Mouse (Mus musculus) kidney, adult 2 months (tissue): ENCODE measurements around the gene Cers1. TPM values are rescaled to one million over a fixed set of nuclear protein-coding genes. Genes with fewer than 3 reads are reported as not detected.
A peak's percentile ranks its signal among the peaks of the same experiment; 100 is the strongest.

ENCODE experiments used
- DNase-seq: peaks from one replicate; pipeline ENCODE4 v3.0.0; 2021
- H3K27ac ChIP-seq: fragments of 200-500 bp; 2 replicates; pipeline ENCODE4 v1.5.1; 2012; ENCODE audit warnings: low read depth, low read length, control low read depth, inconsistent platforms; ENCODE audit not compliant: insufficient read depth
- H3K27me3 ChIP-seq: fragments of 200-500 bp; replicated peaks from 2 replicates; pipeline ENCODE4 v1.6.1; 2012; ENCODE audit warnings: mild to moderate bottlenecking, moderate library complexity, low read length, inconsistent platforms; ENCODE audit not compliant: control insufficient read depth, insufficient read depth
- H3K36me3 ChIP-seq: fragments of 200-500 bp; 2 replicates; pipeline ENCODE4 v1.6.1; 2012; ENCODE audit warnings: mild to moderate bottlenecking, moderate library complexity, low read length, inconsistent platforms; ENCODE audit not compliant: control insufficient read depth, insufficient read depth
- H3K4me1 ChIP-seq: fragments of 200-500 bp; 2 replicates; pipeline ENCODE4 v1.6.1; 2011; ENCODE audit warnings: low read length; ENCODE audit not compliant: control insufficient read depth, insufficient read depth
- H3K4me3 ChIP-seq: fragments of 200-500 bp; 2 replicates; pipeline ENCODE4 v1.5.1; 2011; ENCODE audit warnings: mild to moderate bottlenecking, low read depth, low read length, control low read depth; ENCODE audit not compliant: insufficient read depth
- CTCF ChIP-seq: fragments of 200-500 bp; conservative IDR thresholded peaks from 2 replicates; pipeline ENCODE4 v1.5.1; 2011; ENCODE audit warnings: low read depth, mild to moderate bottlenecking, control low read depth, low read length, moderate library complexity, mixed read lengths; ENCODE audit not compliant: insufficient read depth, insufficient read length
- POLR2A ChIP-seq: fragments of 200-500 bp; IDR thresholded peaks from one replicate; pipeline ENCODE4 v1.6.1; 2011; ENCODE audit warnings: low read depth, low read length, control low read depth
- WGBS: fragments of 180-500 bp; shearing (Covaris S2); methylation state at CpG from one replicate; pipeline ENCODE4 v1.1.7; 2018; 5-methylcytosine and 5-hydroxymethylcytosine counted together
- polyA plus RNA-seq: library from polyadenylated mRNA; depleted of rRNA; stranded (reverse); fragments of >200 nt; gene quantifications from 2 replicates; pipeline ENCODE4 v1.2.3, GENCODE M21; 2012; rRNA removed

Gene Cers1
- 0.58 and 0.66 TPM in 2 replicates for polyA plus RNA-seq

DNA sequence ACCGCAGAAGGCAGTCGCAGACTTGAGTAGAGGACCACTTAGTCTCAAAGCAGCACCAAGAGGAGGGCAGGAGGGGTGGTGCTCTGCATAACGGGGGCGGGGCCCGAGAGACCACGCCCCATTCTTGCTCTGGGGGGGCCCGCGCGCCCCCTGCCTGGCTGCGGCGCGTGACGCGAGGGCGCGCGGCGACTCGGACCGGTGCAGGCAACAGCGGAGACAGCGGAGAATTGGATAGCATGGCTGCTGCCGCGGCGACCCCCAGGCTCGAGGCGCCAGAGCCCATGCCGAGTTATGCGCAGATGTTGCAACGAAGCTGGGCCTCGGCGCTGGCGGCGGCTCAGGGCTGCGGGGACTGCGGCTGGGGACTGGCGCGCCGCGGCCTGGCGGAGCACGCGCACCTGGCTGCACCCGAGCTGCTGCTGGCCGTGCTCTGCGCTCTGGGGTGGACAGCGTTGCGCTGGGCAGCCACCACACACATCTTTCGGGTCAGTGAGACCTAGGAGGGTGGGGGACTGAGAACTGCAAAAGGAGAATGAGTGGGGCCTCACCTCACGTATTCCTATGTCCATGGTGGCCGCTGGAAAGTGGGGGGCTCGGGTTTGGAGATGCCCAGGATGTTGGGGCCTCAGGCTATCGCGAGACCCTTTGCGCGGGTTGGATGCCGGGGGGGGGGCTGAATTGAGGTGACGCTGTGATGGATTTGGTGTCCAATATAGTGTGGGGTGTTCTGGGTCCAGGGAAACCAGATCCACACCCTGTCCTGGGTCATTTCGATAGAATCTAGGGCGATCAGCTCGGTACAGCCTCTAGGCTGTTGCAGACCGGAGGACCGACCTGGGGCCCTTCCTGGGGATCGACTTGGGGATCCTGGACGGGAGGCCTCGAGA is at the start of gene Cers1:
TSS of gene Cers1 (plus strand) at position 152 of the 887 bp plus-strand sequence.
- Histone ChIP-seq H3K4me3 (peak within 1 kb of the TSS; percentile 52), H3K27me3 (no peaks in the 10 kb centered on the region), H3K36me3 (no peaks in the 10 kb centered on the region), H3K4me1 (0 out of 2 replicates have a peak, but pooled peaks cover 3% of the 10 kb centered on the region), H3K27ac (no peak within 1 kb of the TSS)
- DNase-seq, result peak; percentile 31
- no peak for TF ChIP-seq POLR2A
- TF ChIP-seq CTCF, result no peak
- WGBS, result 5% methylated on average over 66 of the region's 66 CpGs

DNA sequence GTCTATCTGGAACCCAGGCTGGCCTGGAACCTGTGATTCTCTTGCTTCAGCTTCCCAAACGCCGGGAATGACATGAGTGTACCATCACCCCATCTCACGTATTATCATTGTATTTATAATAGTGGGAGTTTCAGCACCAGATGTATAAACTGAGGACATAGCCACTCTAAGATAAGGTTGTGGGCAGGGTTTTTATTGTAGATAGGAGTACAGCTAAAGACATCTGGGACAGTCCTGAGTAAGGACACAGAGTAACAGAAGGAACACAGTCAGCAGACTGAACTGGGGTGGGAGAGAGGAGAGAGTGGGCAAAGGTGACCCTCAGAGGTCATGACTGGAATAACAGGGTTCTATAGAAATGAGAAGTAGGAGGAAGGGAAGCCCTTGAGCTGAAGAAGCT is 47.9 kb upstream of the Cers1 start:
- no peak for TF ChIP-seq CTCF
- no peak for TF ChIP-seq POLR2A
- H3K27ac ChIP-seq, result no peak overlapping the region
- peaks cover 1% of the 10 kb centered on the region; the same call in 1 of the 2 replicates for H3K4me1 ChIP-seq
- no peak overlapping the region for H3K4me3 ChIP-seq
- no peaks in the 10 kb centered on the region for H3K36me3 ChIP-seq
- no peak for DNase-seq
- no peaks in the 10 kb centered on the region for H3K27me3 ChIP-seq
- 89% methylated on average over 3 of the region's 3 CpGs for WGBS

DNA sequence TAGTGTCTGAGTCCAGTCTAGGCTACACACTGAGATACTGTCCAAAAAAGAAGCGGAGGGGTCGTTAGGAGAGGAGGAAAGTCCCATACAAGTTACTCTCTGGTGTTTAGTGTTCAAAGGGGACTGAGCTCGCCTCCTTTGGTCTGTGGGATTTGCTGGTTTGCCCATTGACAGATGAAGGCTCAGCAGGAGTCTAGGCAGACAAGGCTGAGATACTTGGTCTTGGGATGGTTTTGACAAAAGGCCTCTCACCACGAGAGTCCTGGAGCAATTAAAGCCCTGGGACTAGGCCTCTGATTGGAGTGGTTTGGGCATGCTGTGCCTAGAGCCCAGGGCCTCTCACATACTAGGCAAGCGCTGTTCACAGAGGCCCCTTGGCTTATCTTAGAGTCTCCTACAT is 47.3 kb upstream of the Cers1 start:
- Histone ChIP-seq H3K4me1 (peaks cover 8% of the 10 kb centered on the region; the same call in 1 of the 2 replicates), H3K27ac (no peak overlapping the region), H3K36me3 (no peaks in the 10 kb centered on the region), H3K4me3 (no peak overlapping the region), H3K27me3 (no peaks in the 10 kb centered on the region)
- DNase-seq, result no peak
- TF ChIP-seq POLR2A, result no peak
- 74% methylated on average over 5 of the region's 5 CpGs for WGBS

DNA sequence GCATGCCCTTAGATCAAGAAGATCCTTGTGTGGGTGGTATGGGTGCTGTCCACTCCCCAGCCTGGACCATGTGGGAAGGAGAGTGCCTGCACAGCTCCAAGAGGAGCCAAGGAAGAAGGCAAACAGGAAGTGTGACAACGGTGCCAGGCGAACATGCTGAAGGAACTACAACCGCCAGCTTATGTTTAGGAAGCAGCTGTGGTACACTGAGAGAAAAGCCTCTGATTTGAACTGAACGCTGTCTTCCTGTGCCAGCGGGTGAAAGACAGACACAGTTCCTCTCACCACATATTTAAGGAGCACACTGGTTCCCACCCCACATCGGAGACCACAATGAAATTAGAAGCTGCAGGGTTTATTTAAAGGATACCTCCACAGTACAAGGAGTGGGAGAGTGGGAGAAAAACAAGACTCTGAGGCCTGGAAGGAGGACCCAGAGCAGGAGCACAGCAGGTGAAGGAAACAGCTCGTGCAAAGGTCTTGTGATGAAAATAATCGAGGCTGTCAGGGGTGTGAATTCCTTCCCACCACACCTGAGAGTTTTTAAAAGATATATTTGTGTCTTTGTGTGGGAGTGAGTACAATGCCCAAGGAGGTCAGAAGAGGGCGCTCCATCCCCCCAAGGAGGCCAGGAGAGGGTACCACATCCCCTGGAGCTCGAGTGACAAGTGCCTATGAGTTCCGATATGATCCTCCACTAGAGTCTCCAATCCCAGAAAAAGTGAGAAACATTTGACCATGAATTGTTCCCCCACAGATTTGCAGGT is 46.6 kb upstream of the Cers1 start:
- TF ChIP-seq POLR2A (no peak), CTCF (peak; percentile 45)
- peaks cover 9% of the 10 kb centered on the region; the same call in 1 of the 2 replicates for H3K4me1 ChIP-seq
- H3K27ac ChIP-seq, result no peak overlapping the region
- H3K36me3 ChIP-seq, result no peaks in the 10 kb centered on the region
- 46% methylated on average over 11 of the region's 11 CpGs for WGBS
- no peak overlapping the region for H3K4me3 ChIP-seq
- no peaks in the 10 kb centered on the region for H3K27me3 ChIP-seq
- no peak for DNase-seq

DNA sequence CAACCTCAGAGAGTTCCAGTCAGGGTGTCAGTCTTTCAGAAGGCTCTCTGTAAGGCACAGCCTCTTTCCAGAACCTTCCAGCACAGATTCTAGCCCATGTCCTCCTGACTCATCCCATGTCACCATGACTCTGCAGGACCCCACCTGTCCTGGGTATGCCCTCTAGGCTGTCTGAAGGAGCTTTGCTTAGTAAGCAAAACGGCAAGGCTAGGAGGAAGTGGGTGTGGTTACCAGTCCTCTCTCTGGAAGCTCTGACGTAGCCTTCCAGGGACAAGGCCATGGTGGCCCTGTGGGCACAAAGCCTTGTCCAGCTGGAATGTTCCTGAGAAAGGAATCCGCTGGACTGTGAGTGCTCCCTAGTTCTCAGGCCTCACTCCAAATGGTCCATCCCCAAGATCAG is 42.6 kb upstream of the Cers1 start:
- no peaks in the 10 kb centered on the region for H3K36me3 ChIP-seq
- TF ChIP-seq CTCF (no peak), POLR2A (no peak)
- DNase-seq, result peak; percentile 55
- H3K27me3 ChIP-seq, result no peaks in the 10 kb centered on the region
- WGBS, result 26% methylated on average over 3 of the region's 3 CpGs
- no peak overlapping the region for H3K4me3 ChIP-seq
- peaks cover 9% of the 10 kb centered on the region; the same call in 1 of the 2 replicates for H3K4me1 ChIP-seq
- H3K27ac ChIP-seq, result peak overlapping the region; percentile 24; the same call in 1 of the 2 replicates

DNA sequence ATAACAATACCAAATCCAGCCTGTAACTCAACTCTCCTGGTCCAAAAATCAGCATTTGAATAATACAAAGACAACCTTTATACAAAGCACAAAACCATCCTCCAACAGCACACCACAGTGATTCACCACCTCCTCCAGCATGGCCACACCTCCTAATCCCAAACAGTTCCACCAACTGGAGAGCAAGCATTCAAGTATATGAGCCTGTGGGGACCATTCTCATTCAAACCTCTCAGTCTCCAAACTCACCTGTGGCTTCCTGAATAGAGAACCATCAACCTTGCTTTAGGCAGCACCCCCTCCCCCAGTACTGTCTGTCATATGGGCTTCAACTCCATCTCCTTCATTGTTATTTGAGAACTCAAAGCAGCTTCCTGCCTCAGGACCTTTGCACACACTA is 41.2 kb upstream of the Cers1 start:
- DNase-seq, result no peak

DNA sequence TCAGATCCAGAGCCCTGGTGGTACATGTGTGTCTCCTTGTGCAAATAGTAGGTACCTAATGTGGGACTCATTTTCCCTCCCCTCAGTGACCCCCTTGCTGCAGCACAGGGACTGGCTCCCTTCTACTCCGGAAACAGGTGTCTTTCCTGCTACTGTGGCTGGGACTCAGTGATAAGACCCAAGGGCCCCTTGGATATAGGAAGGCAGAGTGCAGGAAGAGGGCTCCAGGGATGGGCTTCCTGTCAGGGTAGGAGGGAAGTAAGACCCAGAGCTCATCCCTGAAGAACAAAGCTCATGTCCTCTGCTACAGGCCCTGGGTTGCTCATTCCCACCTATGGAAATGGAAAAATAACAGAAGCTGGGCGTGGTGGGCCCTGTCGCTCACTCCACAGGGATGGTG is 39.1 kb upstream of the Cers1 start:
- H3K27ac ChIP-seq, result no peak overlapping the region
- 78% methylated on average over 3 of the region's 3 CpGs for WGBS
- TF ChIP-seq POLR2A (no peak), CTCF (no peak)

More for the DNA sequence above, 41.2 kb upstream of the Cers1 start:
- Histone ChIP-seq H3K27ac (no peak overlapping the region), H3K4me3 (no peak overlapping the region), H3K27me3 (no peaks in the 10 kb centered on the region), H3K4me1 (peaks cover 9% of the 10 kb centered on the region; the same call in 1 of the 2 replicates), H3K36me3 (no peaks in the 10 kb centered on the region)
- TF ChIP-seq CTCF (no peak), POLR2A (no peak)

More for the DNA sequence above, 39.1 kb upstream of the Cers1 start:
- H3K4me1 ChIP-seq, result peaks cover 9% of the 10 kb centered on the region; the same call in 1 of the 2 replicates
- peak; percentile 63 for DNase-seq
- H3K36me3 ChIP-seq, result no peaks in the 10 kb centered on the region
- H3K27me3 ChIP-seq, result no peaks in the 10 kb centered on the region
- no peak overlapping the region for H3K4me3 ChIP-seq
